Mouse (Mus musculus): Measurements from ENCODE around the gene Spata31d1c.

Spata31d1c gene

DNA sequence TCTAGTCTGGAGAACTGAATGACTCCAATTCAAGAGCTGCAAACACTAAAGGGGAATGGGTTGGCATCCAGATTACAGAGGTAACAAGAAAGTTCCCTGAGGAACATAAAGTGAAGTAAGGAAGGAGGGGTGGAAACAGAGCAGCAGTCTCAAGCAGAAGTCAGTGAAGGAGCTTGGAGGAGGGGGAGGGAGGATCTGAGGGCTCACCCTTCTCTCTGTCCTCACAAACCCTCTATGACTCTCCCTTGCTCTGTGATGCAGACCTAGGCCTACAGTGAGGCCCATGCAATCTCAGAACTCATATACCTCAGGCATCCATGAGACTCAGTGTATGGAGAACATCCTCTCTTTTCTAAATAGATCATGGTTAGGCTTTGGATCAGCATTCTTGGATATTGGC lies at the start of gene Spata31d1c:
Gene Spata31d1c (plus strand): TSS at position 301 of the 400 bp plus-strand sequence.
- DNase-seq: no peak

- no peak for DNase-seq
Observed at GRCm38 (mm10) chr13:64988828-64989227, 44.0 kb upstream of the Spata31d1c start.

DNA sequence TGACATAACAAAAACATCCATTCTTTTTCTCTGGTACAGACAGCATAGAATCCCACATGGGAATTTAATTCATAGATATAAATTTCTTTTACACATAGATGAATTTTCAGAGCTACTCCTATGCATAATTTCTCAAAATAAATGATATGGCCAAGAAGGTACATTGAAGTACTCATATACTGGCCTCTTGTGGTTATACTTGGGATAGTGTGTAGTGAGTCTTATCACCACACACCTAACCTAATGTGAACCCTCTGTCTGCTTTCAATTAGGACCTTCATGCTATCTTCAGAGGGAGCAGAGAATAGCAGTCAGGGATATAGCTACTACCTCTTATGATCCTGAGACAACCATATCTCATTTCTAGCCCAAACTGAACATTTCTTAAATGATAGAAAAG lies 27.4 kb upstream of the Spata31d1c start:
- DNase-seq: no peak

GRCm38 (mm10) chr13:65006760-65007159 lies 26.1 kb upstream of the Spata31d1c start:
- DNase-seq: no peak

GRCm38 (mm10) chr13:65007971-65008370 lies 24.9 kb upstream of the Spata31d1c start:
- DNase-seq: no peak

GRCm38 (mm10) chr13:65011052-65011738 lies 21.7 kb upstream of the Spata31d1c start:
- no peak for DNase-seq

- DNase-seq: peak in 1 of 2 experiments; percentile 12
Observed at GRCm38 (mm10) chr13:65035057-65035456, 2.2 kb downstream of the Spata31d1c start.

DNA sequence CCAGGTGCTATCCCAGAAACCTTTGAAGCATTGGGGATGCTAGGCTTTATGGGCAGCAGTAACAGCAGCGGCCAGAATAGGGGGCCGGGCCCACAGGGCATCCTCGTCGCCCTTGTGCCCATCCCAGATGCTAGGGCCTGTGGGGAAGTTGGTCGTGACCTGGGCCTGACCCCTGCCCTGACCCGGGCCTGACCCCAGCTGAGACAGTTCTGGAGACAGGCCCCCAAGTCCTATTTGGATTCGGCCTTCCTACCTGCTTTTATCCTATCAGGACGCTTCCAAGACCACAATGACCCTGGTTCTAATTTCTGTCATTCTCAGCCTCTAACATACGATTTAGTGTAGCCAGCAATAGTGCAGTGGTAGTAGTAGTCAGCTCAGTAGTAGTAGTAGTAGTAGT lies 19.8 kb downstream of the Spata31d1c start, which contains the start of gene Prss47:
Gene Prss47 (minus strand): TSS at position 101 of the 400 bp plus-strand sequence.
- no peak for DNase-seq

GRCm38 (mm10) chr13:65069969-65070368 lies 37.1 kb downstream of the Spata31d1c start:
- no peak for DNase-seq

All from kidney, postnatal 25 days (tissue).